Mouse (Mus musculus): Measurements from ENCODE around the gene Galc. TPM values are rescaled to one million over a fixed set of nuclear protein-coding genes. Genes with fewer than 3 reads are reported as not detected.

Gene Galc
- polyA plus RNA-seq, 1 experiment, result 0.93 TPM

DNA sequence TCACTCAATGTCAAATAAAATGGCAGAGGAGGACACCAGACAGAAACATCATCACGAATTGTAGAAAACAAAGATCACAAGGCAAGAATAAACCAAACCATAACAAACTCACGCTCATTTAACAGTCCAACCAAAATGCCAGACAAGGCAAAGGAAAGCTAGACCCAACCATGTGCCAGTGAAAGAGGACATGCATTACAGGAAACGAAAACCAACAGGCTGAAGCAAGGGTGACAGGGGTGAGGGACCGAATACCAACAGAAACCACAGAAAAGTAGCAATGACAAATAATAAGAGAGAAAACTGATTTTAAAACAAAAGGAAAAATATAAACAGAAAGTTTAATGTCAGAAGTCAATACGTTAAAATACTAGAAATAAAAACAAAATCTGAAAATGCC is 36.0 kb downstream of the Galc start:
- TF ChIP-seq FLI1 (IDR thresholded peaks at IDR 0.05; ENCODE audit: low read length) (no peak), GATA1 (IDR thresholded peaks at IDR 0.05; ENCODE audit: borderline replicate concordance, low read length) (no peak)
- no peak overlapping the region for H3K4me3 ChIP-seq (replicated peaks)
- no peaks in the 10 kb centered on the region for H3K27me3 ChIP-seq (replicated peaks)

GRCm38 (mm10) chr12:98216432-98216831 is 42.8 kb downstream of the Galc start:
- Histone ChIP-seq H3K9me3 (no peaks in the 10 kb centered on the region), H3K36me3 (replicated peaks; ENCODE audit: low read length) (peaks cover 18% of the 10 kb centered on the region), H3K4me1 (peaks cover 15% of the 10 kb centered on the region), H3K27me3 (replicated peaks) (no peaks in the 10 kb centered on the region), H3K4me3 (replicated peaks) (no peak overlapping the region)
- TF ChIP-seq GATA1 (IDR thresholded peaks at IDR 0.05; ENCODE audit: borderline replicate concordance, low read length) (no peak), FLI1 (IDR thresholded peaks at IDR 0.05; ENCODE audit: low read length) (no peak)

More for the DNA sequence above, 36.0 kb downstream of the Galc start:
- Histone ChIP-seq H3K9me3 (no peaks in the 10 kb centered on the region), H3K36me3 (replicated peaks; ENCODE audit: low read length) (peaks cover 26% of the 10 kb centered on the region), H3K4me1 (peaks cover 5% of the 10 kb centered on the region)

GRCm38 (mm10) chr12:98215512-98215911 is 43.7 kb downstream of the Galc start:
- Histone ChIP-seq H3K9me3 (no peaks in the 10 kb centered on the region), H3K27me3 (replicated peaks) (no peaks in the 10 kb centered on the region), H3K4me1 (peaks cover 25% of the 10 kb centered on the region), H3K4me3 (replicated peaks) (no peak overlapping the region), H3K36me3 (replicated peaks; ENCODE audit: low read length) (peaks cover 21% of the 10 kb centered on the region)
- TF ChIP-seq GATA1 (IDR thresholded peaks at IDR 0.05; ENCODE audit: borderline replicate concordance, low read length) (no peak), FLI1 (IDR thresholded peaks at IDR 0.05; ENCODE audit: low read length) (no peak)

DNA sequence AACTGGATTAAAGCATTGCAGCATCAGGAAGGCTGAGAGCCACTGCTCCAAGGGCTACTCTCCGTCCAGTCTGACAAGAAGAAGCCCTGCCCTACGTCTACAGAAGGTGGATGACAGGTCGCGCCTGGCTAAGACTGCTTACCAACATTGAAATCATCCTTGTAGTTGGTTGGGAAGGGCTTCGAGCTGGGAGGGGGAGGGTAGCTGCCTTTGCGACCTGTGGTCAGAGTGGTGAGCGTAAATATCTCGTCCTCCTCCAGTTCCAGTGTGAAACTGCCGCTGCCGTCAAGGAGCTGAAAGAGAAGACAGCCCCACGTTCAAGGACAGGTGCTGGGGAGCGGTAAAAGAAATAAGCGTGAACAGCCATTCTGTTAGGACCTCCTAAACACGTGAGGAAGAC is 45.1 kb downstream of the Galc start:
- H3K4me1 ChIP-seq, result peaks cover 34% of the 10 kb centered on the region
- TF ChIP-seq FLI1 (IDR thresholded peaks at IDR 0.05; ENCODE audit: low read length) (no peak), GATA1 (IDR thresholded peaks at IDR 0.05; ENCODE audit: borderline replicate concordance, low read length) (no peak)
- H3K27me3 ChIP-seq (replicated peaks), result no peaks in the 10 kb centered on the region
- H3K4me3 ChIP-seq (replicated peaks), result no peak overlapping the region
- H3K9me3 ChIP-seq, result no peaks in the 10 kb centered on the region
- H3K36me3 ChIP-seq (replicated peaks; ENCODE audit: low read length), result peaks cover 34% of the 10 kb centered on the region

DNA sequence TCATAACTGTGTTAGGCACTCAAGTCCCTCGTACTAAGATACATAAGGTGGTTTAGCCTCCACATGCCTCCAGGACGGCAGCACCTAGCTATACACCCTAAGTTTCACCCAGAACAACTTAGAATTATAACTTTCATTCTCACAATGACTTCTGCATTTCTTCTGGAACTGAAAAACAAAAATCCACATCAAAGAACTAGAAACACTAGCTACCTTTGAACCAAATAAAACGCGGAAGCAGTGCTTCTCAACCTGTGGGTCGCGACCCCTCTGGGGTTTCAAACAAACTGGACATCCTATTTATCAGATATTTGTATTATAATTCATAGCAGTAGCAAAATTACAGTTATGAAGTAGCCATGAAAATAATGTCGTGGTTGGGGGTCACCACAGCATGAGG is 45.5 kb downstream of the Galc start:
- Histone ChIP-seq H3K4me3 (replicated peaks) (no peak overlapping the region), H3K4me1 (peaks cover 34% of the 10 kb centered on the region), H3K27me3 (replicated peaks) (no peaks in the 10 kb centered on the region), H3K36me3 (replicated peaks; ENCODE audit: low read length) (peaks cover 36% of the 10 kb centered on the region), H3K9me3 (no peaks in the 10 kb centered on the region)
- TF ChIP-seq GATA1 (IDR thresholded peaks at IDR 0.05; ENCODE audit: borderline replicate concordance, low read length) (no peak), FLI1 (IDR thresholded peaks at IDR 0.05; ENCODE audit: low read length) (no peak)

DNA sequence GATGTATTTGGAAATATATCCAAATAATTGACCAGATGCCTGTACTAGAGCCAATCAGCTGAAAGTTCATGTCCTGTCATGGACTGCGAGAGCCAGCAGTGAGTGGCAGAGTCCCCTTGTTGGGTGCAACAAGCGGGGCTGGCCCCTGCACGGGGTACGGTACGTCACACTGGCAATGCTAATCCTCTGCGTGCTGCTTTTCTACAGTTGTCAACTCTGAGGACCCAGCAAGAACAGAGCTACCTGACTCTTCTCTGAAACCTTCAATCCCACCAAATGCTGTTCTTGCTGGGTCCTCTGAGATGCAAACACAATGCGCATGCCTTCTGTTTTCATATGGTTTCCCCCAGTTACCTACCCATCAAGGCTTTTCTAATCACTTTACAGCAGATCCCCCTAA is 45.9 kb downstream of the Galc start:
- H3K27me3 ChIP-seq (replicated peaks), result no peaks in the 10 kb centered on the region
- H3K36me3 ChIP-seq (replicated peaks; ENCODE audit: low read length), result peaks cover 39% of the 10 kb centered on the region
- no peaks in the 10 kb centered on the region for H3K9me3 ChIP-seq
- TF ChIP-seq GATA1 (IDR thresholded peaks at IDR 0.05; ENCODE audit: borderline replicate concordance, low read length) (no peak), FLI1 (IDR thresholded peaks at IDR 0.05; ENCODE audit: low read length) (no peak)
- H3K4me1 ChIP-seq, result peaks cover 34% of the 10 kb centered on the region
- no peak overlapping the region for H3K4me3 ChIP-seq (replicated peaks)

- Histone ChIP-seq H3K4me3 (replicated peaks) (no peak overlapping the region), H3K27me3 (replicated peaks) (no peaks in the 10 kb centered on the region), H3K36me3 (replicated peaks; ENCODE audit: low read length) (peaks cover 42% of the 10 kb centered on the region), H3K4me1 (peaks cover 34% of the 10 kb centered on the region), H3K9me3 (no peaks in the 10 kb centered on the region)
- TF ChIP-seq FLI1 (IDR thresholded peaks at IDR 0.05; ENCODE audit: low read length) (no peak), GATA1 (IDR thresholded peaks at IDR 0.05; ENCODE audit: borderline replicate concordance, low read length) (no peak)
Measured at GRCm38 (mm10) chr12:98212457-98213175, 46.6 kb downstream of the Galc start.

DNA sequence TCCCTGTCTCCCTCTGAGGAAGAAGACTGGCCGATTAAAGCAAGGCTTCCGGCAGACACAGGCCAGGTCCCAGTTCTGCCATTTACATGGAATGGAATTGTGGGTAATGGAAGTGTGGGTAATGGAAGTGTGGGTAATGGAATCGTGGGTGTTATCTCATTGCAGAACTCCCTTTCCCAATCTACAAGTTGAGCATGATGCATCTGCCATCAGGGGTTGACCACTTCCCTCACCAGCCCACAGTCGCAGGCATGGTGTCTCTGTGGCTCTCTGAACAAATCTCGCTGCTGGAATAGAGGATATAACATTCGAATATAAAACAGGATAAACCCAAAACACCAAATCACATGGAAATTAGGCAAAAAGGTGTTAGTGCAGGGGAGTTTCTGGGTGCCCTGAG is 48.8 kb downstream of the Galc start:
- TF ChIP-seq FLI1 (IDR thresholded peaks at IDR 0.05; ENCODE audit: low read length) (no peak), GATA1 (IDR thresholded peaks at IDR 0.05; ENCODE audit: borderline replicate concordance, low read length) (no peak; the same call in 2 of the 3 replicates)
- Histone ChIP-seq H3K9me3 (no peaks in the 10 kb centered on the region), H3K36me3 (replicated peaks; ENCODE audit: low read length) (peaks cover 44% of the 10 kb centered on the region), H3K4me3 (replicated peaks) (no peak overlapping the region), H3K27me3 (replicated peaks) (no peaks in the 10 kb centered on the region), H3K4me1 (peaks cover 25% of the 10 kb centered on the region)

DNA sequence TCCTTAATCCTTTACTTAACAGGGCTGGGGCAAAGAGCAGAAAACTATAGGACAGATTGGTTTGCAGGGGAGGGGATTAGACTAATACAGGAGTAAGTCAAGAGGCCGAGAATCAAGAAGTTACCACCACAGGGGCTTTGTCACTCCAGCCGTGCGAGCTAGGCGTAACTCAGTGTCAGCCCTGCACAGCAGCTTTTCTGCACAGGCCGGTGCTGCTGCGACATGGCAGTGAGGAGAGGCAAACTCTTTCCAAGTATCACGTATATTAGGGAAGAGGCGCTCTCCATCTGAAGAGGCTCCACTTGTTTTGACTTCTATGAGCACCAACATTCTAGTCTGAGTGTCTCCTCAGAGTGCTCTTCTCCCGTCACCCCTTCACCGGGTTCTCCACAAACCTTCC is 51.2 kb downstream of the Galc start:
- no peak overlapping the region for H3K4me3 ChIP-seq (replicated peaks)
- H3K4me1 ChIP-seq, result peaks cover 23% of the 10 kb centered on the region
- TF ChIP-seq FLI1 (IDR thresholded peaks at IDR 0.05; ENCODE audit: low read length) (no peak), GATA1 (IDR thresholded peaks at IDR 0.05; ENCODE audit: borderline replicate concordance, low read length) (no peak)
- H3K27me3 ChIP-seq (replicated peaks), result no peaks in the 10 kb centered on the region
- no peaks in the 10 kb centered on the region for H3K9me3 ChIP-seq
- H3K36me3 ChIP-seq (replicated peaks; ENCODE audit: low read length), result peaks cover 42% of the 10 kb centered on the region

DNA sequence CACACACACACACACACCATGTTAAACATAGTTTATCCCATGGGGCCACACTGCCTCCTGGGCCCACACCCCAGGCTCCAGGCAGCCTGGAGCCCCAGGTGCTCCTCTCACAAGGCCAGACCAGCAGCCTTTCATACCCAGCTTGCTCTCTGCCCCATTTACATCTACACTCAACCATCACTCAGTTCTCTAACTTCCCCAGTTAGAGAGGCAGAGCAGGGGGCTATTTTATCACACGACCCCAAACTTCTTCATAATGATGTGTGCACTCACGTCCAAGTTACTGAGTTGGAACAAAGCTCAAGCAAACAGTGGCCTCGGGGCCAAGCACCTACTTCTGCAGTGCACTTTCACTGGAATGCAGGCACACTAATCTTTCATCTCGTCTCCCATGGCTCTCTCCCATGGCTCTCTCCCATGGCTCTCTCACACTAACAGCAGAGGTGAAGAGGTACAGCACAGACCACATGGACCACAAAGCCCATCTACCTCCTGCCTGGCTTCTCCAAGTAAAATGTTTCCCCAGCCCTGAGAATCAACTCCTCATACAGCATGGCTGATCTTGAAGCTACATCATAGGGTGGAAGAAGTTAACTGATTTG is 53.7 kb downstream of the Galc start:
- TF ChIP-seq FLI1 (IDR thresholded peaks at IDR 0.05; ENCODE audit: low read length), result no peak
- no peak for TF ChIP-seq GATA1 (IDR thresholded peaks at IDR 0.05; ENCODE audit: borderline replicate concordance, low read length)
- no peaks in the 10 kb centered on the region for H3K27me3 ChIP-seq (replicated peaks)
- peaks cover 10% of the 10 kb centered on the region for H3K4me1 ChIP-seq
- peaks cover 42% of the 10 kb centered on the region for H3K36me3 ChIP-seq (replicated peaks; ENCODE audit: low read length)
- H3K4me3 ChIP-seq (replicated peaks), result no peak overlapping the region
- no peaks in the 10 kb centered on the region for H3K9me3 ChIP-seq

Measured in megakaryocyte, embryonic 14.5 days (primary cell).